Mouse (Mus musculus): ENCODE measurements around the gene Cox8c.

The Cox8c gene

DNA sequence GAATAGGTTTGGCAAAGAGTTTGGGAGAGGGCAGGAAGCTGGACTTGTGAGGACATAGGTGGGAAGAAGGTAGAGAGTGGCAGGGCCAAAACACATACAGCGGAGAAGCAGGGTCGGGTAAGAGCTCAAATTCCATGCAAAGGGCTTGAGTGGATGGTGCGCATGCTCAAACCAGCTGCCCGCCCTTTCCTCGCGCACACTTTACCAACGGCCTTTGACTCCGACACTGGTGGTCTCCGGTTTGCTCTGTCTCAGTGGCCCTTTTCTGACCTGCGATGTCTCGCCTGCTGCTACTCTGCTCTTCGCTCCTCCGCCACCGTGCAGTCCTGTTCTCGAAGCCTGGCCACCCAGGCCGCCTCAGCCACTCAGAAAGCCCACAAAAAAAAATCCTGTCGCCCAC is at the start of gene Cox8c:
TSS of gene Cox8c (plus strand) at position 226 of the 400 bp plus-strand sequence.
- no peak for DNase-seq

DNA sequence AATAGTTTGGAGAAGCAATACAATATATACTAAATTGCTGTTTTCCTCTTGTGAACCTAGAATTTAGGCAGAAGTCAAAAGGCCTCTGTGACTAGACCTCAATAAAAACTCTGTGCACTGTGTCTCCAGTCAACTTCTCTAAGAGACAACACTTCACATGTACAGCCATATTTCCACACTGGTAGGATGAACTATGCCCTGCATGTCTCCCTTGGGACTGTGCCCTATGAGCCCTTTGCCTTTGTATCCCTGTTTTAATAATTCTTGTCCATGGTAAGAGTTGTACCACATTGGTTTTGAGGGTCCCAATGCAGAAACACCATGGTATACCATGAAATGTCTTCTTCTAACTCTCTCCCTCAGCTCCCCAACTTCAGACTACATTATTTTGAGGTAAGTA is 38.3 kb upstream of the Cox8c start:
- no peak for DNase-seq

DNA sequence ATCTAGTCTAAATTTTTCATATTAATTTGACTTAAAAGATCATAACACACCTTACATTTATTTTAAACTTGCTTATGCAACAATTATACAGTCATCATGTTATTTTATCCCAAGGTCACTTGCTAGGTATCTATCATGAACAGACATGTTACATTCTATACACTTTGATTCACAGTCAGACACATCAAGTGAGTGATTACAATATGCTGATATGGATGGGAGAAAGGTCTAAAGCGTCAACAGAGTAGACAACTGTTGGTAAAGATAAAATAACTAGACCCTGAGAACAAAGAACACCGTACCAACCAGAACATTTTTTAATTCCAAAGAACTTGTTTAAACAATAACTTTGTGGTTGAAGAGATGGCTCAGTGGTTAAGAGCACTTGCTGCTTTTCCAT is 29.3 kb upstream of the Cox8c start:
- DNase-seq: no peak

DNA sequence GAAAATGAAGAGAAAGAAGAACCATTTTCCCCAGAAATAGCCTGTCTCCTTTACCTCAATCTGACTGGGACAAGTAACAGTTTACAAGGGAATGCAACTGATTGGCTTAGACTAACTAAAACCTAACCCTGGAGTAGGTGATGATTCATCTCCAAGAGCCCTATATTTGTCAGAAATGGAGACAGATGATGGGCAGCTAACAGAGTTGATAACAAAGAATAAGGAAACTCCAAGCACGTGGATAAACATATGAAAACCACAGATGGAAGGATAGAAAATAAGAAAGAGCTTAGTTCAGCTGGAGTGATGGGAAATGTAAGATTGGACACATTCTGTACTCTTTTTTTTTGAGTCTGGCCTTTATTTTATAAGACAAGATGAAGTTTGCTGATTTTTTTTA is 28.6 kb upstream of the Cox8c start:
- DNase-seq: no peak

DNA sequence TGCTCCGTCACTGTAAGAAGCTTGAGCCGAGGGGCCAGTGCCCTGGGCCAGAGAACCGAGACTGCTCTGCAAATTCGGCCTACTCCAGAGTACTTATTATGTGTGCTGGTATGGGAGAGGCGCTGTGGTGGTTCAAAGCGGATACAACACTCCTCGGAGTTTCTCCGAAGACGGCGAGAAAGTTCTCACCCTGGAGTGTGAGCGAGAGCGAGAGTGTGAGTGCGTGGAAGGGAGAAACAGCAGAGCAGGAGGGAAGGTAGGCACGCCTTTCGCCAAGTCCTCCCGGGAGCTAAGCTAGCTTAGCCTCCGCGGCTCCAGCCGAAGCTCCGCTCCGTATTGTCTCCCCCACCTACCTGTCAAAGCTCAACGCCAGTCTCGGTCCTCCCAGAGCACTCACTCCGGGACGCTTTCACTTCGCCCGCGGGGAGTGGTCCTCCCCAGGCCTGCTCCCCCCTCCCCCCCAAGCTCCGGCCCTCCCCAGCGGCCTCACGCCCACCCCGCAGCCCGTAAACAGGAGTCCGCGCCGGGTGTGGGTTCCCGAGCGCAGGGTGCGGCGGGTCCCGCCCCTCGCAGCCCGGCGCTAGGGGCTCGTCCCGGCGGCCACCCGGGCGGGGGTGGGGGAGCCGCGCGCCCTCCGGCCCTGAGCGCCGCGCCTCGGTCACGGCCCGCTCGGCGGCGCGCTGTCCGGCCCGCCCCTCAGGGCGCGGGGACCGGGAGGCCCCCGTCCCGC is 21.6 kb upstream of the Cox8c start:
- DNase-seq: peak; percentile 35 to 58

DNA sequence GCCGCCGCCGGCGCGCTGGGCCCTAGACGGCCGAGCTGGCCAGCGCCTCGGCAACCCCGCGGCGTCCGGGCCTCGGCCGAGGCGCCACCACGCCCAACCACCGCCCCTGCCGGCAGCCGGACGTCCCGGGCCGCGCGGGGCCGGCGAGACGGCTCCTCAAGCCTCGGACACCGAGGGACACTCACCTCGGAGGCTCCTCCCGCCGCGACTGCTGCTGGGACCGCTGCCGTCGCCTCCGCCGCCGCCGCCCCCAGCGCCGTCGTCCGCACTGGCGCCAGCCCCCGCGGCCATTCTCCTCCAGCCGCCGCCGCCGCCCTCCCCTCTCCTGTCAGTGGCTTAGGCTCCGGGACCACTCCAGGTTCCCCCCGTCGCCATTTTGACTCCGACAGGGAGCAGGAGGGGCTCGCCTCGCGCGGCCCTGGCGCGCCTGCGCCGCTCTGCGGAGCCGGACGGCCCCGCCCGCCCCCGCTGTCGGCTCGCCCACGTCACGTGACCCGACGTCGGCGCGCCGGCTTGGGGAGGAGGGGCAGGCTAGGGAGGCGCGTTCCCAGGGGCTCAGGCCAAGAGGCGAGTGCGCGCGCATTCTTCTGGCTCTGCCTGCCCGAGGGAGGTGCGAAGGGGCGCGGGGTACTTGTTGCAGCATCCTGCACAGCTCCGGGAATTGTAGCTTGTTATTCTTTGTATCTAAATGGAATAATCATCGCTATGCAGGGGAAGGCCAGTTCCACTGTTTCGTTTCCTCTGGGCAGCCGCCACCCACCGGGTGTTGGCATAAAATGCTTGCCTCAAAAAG is 20.9 kb upstream of the Cox8c start, which contains the start of gene Btbd7:
TSS of gene Btbd7 (minus strand) at position 441 of the 793 bp plus-strand sequence.
- peak; percentile 97 to 99 for DNase-seq

DNA sequence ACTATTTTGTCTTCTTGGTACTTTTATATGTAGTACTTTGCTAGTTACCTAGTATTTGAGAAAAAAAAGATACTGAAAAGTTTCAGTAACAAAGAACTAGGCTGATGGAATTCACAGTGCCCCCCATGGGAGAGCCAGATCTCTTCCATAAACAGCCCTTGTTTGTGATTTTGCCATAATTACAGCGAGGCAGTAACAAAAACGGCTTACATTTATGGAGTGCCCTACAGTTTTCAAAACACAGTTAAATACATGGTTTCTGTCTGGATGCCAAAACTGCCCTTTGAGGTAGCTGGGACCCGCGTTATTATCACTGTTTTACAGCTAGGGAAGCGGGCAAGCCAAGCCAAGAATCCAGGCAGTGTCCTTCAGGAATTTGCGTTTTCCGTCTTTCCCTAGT is 20.2 kb upstream of the Cox8c start:
- no peak for DNase-seq

DNA sequence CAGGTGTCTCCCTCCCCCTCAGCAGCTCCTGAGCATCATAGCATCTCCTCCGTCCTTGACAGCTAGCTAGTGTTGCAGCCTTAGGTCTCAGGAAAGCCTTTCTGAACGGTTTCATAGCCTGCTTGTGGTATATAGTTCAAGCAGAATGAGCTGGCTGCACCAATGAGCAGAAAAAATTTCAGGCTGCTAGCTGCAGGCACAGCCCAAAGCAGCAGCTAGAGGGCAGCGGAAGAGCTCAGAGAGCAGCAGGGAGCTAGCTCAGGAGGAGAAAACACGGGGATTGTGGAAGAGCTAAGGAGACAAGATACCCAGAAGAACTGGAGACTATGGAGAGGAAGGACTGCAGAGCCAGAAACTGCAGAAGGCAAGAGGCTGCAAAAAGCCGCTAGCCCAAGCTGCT is 13.4 kb upstream of the Cox8c start:
- DNase-seq: peak in 1 of 2 experiments; percentile 43

DNA sequence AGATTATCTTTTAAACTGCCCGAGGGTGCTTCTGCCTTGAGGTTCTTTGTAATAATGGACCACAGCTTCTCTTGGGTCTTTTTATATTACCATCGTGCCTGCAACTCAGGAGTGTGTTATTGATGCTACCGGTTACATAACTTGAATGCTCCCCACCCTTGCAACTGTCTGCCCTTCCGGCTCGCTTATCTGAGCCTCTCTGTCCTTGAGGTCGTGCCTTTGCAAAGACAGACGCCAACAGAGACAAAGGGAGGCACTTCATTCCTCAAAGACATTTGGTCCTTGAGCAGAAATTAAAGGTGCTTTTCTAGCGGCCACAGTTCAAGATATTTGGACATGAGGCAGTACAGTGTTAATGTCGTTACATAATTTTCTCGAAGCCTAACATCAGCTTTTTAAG is 11.8 kb upstream of the Cox8c start:
- DNase-seq: no peak

DNA sequence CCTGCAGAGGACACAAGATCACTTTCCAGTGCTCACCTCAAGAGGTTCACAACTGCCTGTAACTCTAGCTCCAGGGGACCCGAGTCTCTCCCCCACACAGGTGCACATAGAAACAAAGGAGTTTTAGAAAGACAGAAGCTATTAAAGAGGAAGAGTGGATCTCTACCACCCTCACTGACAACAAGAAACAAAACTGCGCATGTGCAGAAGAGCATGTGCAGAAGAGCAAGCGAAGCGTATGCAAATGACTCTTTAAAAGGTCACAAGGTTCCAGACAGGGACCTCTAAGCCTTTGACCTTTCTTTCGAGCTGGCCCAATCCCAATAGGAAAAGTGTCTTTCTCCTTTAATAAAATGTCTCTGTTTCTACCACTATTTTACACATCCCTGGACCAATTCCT is 10.5 kb upstream of the Cox8c start:
- no peak for DNase-seq

DNA sequence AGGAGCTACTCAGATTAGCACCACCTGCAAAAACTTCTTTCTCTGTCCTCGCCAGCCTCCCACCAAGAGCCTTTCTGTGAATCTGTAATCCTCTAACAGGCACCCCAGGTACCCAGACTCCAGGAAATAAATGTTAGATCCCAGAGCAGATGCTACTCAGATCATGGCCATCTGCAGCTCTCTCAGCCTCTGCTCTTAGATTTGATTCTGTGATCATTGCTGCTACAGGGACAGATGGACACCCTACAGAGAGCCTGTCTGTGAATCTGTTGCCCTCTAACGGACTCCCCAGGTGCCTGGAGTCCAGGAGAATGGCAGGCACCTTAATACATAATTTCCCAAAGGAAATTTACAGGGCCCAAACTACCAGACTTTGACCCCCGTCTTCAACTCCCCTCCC is 9.1 kb downstream of the Cox8c start:
- DNase-seq: no peak

DNA sequence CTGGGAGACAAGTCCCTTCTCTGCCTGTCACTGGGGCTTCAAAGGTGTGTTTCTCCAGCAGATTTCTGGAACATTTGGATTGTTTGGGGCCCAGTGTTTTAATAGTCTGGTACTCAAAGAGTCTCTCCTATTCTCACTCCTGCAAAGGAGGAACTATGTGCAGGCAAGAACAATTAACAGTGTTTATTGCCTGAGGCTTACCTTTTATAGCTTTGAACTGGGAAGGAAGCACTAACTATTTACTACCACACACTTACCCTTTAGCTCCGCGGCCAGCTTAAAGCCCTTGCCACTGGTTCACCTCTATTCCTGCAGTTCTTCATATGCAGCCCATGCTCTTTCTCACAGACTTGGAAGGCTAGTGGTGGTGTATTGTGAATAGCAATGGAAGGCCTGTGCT is 17.0 kb downstream of the Cox8c start:
- no peak for DNase-seq

DNA sequence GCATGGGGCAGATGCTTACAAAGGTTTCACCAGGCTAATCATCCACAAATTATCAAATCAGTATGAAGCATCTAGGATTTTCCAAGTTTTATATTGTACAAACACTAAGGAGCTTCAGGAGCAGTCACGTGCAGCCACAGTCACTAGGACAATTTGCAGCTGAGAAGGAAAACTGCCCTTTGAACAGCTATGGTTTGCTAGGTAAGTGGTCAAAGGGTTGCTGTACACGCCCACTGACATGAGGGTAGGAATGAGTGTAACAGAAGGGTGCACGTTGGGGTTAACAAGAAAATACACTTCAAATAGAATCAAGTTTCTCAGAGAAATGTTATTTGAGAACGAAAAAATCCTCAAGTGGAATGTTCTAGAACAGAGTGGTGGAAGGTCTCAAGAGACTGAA is 30.6 kb downstream of the Cox8c start:
- DNase-seq: peak; percentile 35 to 43

DNA sequence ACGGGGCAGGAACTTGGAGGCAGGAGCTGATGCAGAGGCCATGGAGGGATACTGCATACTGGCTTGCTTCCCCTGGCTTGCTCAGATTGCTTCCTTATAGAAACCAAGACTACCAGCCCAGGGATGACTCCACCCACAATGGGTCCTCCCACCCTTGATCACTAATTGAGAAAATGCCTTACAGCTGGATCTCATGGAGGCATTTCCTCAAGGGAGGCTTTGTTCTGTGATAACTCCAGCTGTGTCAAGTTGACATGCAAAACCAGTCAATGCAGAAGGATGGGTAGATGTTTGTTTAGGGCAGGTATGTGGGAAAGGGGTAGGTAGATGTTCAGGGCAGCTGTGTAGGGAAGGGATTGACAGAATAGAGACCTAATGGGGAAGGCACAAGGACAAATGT is 31.2 kb downstream of the Cox8c start:
- DNase-seq: no peak

DNA sequence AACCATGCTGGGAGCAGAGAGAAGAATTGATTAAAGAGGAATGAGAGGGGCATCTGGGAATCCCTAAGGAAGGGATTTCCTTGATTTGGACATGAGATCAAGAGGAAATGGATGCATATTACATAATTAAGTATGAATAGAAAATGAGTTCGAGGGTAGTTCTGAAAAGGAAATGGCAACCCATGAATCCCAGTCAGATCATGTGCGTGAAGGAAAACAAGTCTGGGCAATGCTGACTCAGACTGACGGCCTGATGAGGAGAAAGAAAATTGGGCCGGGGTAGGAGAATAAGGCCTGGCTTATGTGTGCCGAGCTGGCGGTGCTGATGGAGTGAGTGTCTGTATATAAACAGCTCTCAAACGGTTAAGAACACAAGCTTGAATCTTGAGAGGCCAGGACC is 31.7 kb downstream of the Cox8c start:
- no peak for DNase-seq

DNA sequence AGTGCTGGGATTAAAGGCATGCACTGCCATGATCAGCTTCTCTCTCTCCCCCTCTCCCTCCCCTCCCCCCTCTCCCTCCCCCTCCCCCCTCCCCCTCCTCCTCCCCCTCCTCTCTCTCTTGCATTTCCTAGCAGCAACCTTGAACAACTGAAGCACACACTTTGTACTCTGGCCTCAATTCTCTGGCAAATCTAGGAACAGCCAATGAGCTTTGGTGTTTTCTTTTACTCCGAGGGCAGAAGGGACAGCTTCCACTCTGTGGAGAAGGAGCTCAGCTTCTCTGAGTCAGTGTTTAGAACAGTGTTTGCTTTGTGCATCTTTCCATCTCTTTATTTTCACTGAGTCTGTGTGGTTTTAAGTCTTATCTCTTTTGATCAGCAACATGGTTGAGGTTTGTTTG is 36.8 kb downstream of the Cox8c start:
- no peak for DNase-seq

DNA sequence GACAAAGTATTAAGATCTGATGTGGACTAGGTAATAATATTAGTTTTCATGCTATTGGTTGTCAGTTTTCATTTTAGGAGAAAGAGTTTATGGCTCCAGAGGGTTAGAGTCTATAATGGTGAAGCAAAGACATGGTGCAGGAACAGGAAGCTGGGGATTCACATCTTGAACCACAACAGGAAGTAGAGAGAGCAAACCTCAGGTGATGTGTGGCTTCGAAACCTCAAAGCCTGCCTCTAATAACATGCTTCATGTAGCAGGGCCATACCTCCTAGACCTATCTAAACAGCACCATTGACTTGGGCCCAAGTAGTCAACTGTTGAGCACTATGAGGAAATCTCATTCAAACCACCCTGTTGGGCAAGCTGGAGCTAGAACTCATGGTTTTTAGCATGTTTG is 46.5 kb downstream of the Cox8c start:
- DNase-seq: no peak

DNA sequence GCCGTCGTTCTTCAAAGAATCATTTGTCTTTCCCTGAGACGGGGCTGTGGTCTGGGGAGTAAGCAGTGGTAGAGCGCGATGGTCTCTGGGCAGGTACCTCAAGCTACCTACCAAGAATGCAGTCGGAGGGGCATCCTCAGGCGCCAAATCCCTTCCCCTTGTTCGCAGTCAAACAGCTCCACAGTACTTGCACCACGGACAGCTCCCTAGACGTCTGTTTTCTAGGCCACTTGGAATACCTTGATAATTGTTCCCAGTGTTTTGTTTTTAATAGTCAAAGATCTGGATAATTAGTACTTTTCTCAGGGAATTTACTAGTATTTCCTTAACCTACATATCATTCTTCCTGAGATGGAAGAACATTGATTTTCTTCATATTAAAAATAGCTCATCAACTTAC is 48.7 kb downstream of the Cox8c start:
- no peak for DNase-seq

DNA sequence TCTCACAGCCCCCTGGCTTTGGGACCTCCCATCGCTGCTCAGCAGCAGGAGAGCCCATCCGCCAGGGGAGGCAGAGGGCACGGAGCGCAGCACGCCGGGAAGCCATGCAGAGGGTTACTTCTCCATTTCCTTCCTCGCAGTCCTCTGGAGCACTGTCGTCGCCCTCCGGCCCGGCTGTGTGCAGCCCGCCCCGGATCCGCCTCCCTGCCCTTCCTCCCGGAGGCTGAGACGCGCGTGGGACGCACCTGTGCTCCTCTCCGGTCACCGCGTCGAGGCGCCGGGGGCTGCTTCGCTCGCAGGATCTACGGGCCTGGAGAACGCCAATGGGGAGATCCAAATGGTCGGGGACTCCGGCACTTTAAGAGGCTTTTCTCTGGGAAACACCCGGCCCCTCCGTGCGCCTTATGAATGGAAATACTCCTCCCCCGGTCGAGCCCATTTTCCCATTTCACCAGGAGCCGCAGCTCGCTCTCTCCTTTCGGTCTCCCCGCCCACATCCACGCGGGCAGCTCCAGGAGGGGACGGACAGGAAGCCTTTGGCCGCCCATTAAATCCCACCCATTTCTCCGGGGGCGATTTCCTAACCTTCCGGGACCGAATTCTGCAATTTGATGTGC is 49.8 kb downstream of the Cox8c start, which contains the start of gene Unc79:
TSS of gene Unc79 (plus strand) at position 82 of the 617 bp plus-strand sequence.
- DNase-seq: peak; percentile 12 to 33

DNA sequence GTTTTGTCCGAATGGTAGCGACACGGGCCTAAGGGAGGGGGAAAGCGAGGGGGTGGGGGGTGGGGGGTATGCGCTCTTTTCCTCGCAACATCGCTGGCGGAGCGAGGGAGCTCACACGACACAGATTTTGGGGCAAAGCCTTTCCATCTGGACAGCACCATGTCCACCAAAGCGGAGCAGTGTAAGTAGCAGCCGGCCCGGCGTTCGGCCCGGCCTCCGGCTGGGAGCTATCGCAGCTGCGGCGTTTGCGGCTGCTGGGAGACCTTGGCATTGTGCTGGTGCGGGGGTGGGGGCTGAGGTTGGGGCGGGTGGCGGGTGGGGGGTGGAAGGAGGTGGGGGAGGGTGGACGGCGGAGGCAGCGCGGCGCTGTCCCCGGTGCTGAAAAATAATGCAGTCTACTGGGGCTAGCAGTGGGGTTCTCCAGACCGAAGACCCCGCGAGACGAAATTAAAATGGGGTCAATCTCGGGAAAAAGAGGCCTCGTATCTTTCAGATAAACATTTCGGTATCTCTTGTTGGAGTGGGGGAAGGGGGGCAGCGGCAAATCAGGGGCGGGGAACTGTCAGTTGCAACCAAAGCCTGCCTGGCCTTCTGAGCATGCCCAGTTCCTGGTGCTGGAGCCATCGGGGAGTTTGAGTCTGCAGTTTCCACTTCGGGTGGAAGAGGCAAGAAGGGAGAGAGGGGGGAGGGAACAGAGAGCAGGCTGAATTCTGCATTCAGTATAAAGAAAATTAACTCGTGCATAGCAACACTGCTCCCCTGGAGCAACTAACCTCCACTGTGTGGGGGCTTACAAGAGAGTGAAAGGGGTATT is 50.5 kb downstream of the Cox8c start:
- peak; percentile 21 to 75 for DNase-seq

Measured in kidney, postnatal 36 days (tissue).